Mouse (Mus musculus): ENCODE measurements at regions not wholly inside any gene's neighbourhood (a gene's known extent, or its start where the extent isn't known, plus 50 kb on each side); places are given as distances from the start of the nearest gene placed in this dataset.

DNA sequence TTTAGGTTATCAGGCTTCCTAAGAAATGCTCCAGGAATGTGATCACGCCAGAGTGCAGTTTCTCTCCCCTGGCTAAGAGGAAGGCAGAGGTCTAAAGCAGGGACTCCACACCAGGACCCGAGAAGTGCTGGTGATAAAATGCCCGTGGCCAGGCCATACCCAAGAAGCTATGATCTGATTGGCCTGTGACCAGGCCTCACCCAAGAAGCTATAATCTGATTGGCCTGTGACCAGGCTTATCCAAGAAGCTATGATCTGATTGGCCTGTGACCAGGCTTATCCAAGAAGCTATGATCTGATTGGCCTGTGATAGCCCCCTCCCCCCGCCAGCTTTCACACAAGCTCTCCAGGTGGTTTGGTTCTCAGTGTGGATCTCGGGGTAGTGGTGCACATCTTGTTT lies 726.7 kb upstream of the Car8 start:
- Histone ChIP-seq H3K27me3 (ENCODE audit: insufficient read depth, low read length) (no peaks in the 10 kb centered on the region), H3K4me3 (ENCODE audit: low read depth, low read length) (no peak overlapping the region), H3K27ac (ENCODE audit: low read depth) (no peak overlapping the region), H3K9ac (no peak overlapping the region), H3K4me2 (no peak overlapping the region), H3K4me1 (ENCODE audit: insufficient read depth) (no peaks in the 10 kb centered on the region), H3K36me3 (ENCODE audit: insufficient read depth) (no peaks in the 10 kb centered on the region), H3K9me3 (ENCODE audit: low read depth, low read length) (no peaks in the 10 kb centered on the region)
- TF ChIP-seq CTCF (IDR thresholded peaks at IDR 0.05; ENCODE audit: low read depth), result no peak
- DNase-seq (no peak), ATAC-seq (ENCODE audit: insufficient read depth) (no peak)
- WGBS, result 81% methylated on average over 5 of the region's 5 CpGs

DNA sequence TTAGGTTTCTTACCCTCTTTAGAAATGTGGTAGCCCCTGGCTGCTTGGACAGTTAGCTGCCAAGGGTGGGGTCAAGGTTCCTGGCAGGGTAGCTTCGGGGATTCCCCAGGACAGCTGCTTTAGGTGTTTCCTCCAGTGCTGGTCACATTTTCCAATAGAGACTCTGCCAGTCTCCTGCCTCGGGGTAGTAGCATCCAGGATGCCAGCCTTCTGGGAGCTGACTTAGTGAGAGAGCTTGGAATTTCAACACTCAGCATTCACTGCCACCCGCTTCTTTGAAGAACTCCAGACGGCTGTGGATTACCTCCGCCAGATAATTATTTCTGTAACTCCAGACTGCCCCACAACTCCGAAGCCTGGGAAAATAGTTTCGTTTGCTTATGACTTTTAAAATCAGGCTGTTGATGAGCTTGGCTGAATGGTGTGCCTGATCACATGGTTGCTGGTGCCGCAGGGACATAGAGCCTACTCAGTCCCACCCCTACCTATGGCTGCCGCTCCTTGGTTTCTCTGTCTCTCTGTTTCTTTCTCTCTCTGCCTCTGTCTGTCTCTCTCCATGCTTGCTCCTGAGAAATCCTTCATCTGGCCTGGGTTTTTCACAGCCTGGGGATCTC lies 724.2 kb upstream of the Car8 start:
- Histone ChIP-seq H3K4me3 (ENCODE audit: low read depth, low read length) (no peak overlapping the region), H3K27ac (ENCODE audit: low read depth) (no peak overlapping the region), H3K4me1 (ENCODE audit: insufficient read depth) (no peaks in the 10 kb centered on the region; the same call in 1 of the 2 replicates), H3K4me2 (no peak overlapping the region), H3K27me3 (ENCODE audit: insufficient read depth, low read length) (no peaks in the 10 kb centered on the region), H3K9me3 (ENCODE audit: low read depth, low read length) (no peaks in the 10 kb centered on the region), H3K9ac (no peak overlapping the region), H3K36me3 (ENCODE audit: insufficient read depth) (no peaks in the 10 kb centered on the region)
- DNase-seq, result no peak
- ATAC-seq (ENCODE audit: insufficient read depth), result no peak
- TF ChIP-seq CTCF (IDR thresholded peaks at IDR 0.05; ENCODE audit: low read depth), result no peak
- WGBS, result 45% methylated on average over 9 of the region's 9 CpGs

DNA sequence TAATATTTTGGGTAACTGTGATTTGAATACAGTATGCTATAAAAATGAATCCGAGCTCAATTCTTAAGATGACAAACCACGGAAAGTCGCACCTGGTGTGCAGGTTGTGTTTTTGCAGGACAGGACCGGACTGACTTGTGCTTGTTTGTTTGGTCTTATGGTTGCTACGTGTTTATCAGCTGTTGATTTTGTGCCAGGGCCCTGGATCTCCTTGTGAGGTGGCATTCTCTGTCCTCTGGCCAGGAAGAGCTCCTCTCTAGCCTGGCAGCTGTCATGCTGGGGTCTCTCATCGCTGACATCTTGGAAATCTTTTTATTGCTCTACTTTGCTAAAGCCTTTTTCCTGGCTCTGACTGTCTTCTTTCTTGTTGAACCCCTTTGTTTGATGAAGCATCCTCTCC lies 723.0 kb upstream of the Car8 start:
- Histone ChIP-seq H3K9me3 (ENCODE audit: low read depth, low read length) (no peaks in the 10 kb centered on the region), H3K36me3 (ENCODE audit: insufficient read depth) (no peaks in the 10 kb centered on the region), H3K27me3 (ENCODE audit: insufficient read depth, low read length) (no peaks in the 10 kb centered on the region), H3K4me1 (ENCODE audit: insufficient read depth) (no peaks in the 10 kb centered on the region; the same call in 1 of the 2 replicates), H3K4me3 (ENCODE audit: low read depth, low read length) (no peak overlapping the region), H3K4me2 (no peak overlapping the region), H3K27ac (ENCODE audit: low read depth) (no peak overlapping the region), H3K9ac (no peak overlapping the region)
- DNase-seq, result no peak
- no peak for TF ChIP-seq CTCF (IDR thresholded peaks at IDR 0.05; ENCODE audit: low read depth)
- ATAC-seq (ENCODE audit: insufficient read depth), result no peak
- WGBS, result 83% methylated on average over 6 of the region's 6 CpGs

DNA sequence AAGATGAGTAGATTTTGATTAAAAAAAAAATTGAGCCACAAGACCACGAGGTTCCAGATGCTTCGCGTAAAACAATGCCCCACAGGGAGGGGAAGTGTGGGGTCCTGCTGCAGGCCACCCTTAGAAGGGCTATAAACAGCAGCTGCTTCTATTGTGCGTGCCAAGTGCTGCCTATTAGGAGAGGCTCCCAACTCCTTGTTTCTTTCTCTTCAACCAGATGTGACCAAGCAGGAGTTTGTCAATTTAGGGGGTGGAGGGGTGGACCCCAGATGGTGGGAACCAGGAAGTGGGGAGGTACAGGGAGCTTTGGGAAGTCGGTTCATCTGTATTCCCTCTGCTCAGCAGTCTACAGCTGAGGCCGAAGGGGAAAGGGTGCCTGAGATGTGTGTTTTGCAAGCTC lies 718.9 kb upstream of the Car8 start:
- peak; percentile 39; the same call in 1 of the 2 replicates for ATAC-seq (ENCODE audit: insufficient read depth)
- Histone ChIP-seq H3K4me2 (no peak overlapping the region), H3K4me3 (ENCODE audit: low read depth, low read length) (no peak overlapping the region), H3K36me3 (ENCODE audit: insufficient read depth) (no peaks in the 10 kb centered on the region), H3K9me3 (ENCODE audit: low read depth, low read length) (no peaks in the 10 kb centered on the region), H3K27me3 (ENCODE audit: insufficient read depth, low read length) (no peaks in the 10 kb centered on the region), H3K4me1 (ENCODE audit: insufficient read depth) (peaks cover 4% of the 10 kb centered on the region; the same call in 1 of the 2 replicates), H3K9ac (no peak overlapping the region), H3K27ac (ENCODE audit: low read depth) (no peak overlapping the region)
- TF ChIP-seq CTCF (IDR thresholded peaks at IDR 0.05; ENCODE audit: low read depth), result no peak
- WGBS, result 25% methylated on average over 6 of the region's 6 CpGs
- peak; percentile 80 for DNase-seq

DNA sequence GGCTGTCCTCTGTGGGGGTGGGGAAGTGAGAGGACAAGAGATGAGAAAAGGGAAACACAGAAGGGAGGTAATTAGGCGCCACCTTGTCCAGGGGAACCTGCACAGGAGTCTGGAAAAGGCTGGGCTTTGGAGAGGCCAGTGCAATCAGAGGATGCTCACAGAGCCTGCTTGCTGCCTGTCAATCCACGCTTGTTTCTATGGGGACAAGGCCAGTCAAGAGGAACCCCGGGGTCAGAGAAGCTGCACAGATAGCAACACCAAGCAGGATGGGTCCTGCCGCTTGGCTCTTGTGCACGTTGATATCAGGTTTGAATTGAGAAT lies 718.1 kb upstream of the Car8 start:
- no peaks in the 10 kb centered on the region for H3K36me3 ChIP-seq (ENCODE audit: insufficient read depth)
- H3K4me1 ChIP-seq (ENCODE audit: insufficient read depth), result peaks cover 4% of the 10 kb centered on the region; the same call in 1 of the 2 replicates
- 60% methylated on average over 5 of the region's 5 CpGs for WGBS
- H3K9ac ChIP-seq, result no peak overlapping the region
- no peaks in the 10 kb centered on the region for H3K27me3 ChIP-seq (ENCODE audit: insufficient read depth, low read length)
- no peak overlapping the region for H3K4me2 ChIP-seq
- no peak for TF ChIP-seq CTCF (IDR thresholded peaks at IDR 0.05; ENCODE audit: low read depth)
- no peak overlapping the region for H3K27ac ChIP-seq (ENCODE audit: low read depth)
- no peak overlapping the region for H3K4me3 ChIP-seq (ENCODE audit: low read depth, low read length)
- H3K9me3 ChIP-seq (ENCODE audit: low read depth, low read length), result no peaks in the 10 kb centered on the region
- no peak for DNase-seq
- no peak for ATAC-seq (ENCODE audit: insufficient read depth)

DNA sequence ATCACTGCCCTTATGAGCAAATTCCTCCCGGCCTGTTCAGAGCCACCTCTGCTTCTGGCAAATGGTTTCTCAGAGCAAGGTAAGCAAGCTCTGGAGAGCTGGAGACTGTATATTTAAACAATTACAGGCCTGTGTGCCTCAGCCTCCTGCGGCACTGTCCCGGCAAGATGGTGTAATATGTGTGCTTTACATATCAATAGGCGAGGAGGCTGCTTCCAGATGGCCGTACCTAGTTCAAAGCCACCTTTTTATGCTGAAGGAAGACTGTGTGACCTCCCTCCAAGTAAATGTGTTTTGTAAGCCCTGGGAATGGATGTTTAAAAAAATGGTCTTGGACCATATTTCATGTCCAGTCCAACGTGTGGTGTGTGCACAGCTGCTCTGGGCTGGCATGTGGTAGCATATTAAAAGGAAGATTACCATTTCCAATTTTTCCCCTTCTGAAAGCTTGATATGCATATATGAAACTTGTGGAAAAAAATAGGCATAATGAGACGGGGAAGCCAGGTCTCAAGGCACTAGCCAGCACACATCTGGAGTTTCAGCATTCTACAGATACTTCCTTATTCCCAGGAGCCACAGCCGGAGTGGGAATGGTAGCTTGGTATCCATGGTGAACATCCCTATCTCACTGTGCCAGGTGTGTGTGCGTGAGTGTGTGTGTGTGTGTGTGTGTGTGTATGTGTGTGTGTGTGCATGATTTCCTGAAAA lies 717.6 kb upstream of the Car8 start:
- no peak for TF ChIP-seq CTCF (IDR thresholded peaks at IDR 0.05; ENCODE audit: low read depth)
- Histone ChIP-seq H3K4me3 (ENCODE audit: low read depth, low read length) (no peak overlapping the region), H3K36me3 (ENCODE audit: insufficient read depth) (no peaks in the 10 kb centered on the region), H3K27me3 (ENCODE audit: insufficient read depth, low read length) (no peaks in the 10 kb centered on the region), H3K27ac (ENCODE audit: low read depth) (no peak overlapping the region), H3K4me2 (no peak overlapping the region), H3K9ac (no peak overlapping the region), H3K4me1 (ENCODE audit: insufficient read depth) (peaks cover 4% of the 10 kb centered on the region; the same call in 1 of the 2 replicates), H3K9me3 (ENCODE audit: low read depth, low read length) (no peaks in the 10 kb centered on the region)
- WGBS, result 50% methylated on average over 9 of the region's 9 CpGs
- no peak for DNase-seq
- no peak for ATAC-seq (ENCODE audit: insufficient read depth)

DNA sequence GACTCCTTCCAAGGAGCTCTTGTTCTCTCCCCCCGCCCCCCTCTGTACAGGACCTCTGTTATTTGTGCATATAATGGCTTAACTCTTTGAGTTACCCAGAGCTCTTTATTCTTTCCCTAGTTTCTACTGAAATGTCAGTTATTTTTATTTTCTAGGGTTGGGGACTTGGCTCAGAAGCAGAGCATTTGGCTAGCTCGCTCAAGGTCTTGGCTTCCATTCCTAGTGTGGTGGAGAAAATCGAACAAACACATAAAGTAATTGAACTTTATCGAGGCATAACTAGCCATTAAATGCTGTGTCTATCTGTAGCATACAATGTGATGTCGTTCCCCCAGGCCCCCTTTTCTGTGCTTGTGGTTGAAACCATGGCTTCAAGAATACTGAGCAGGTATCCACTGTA lies 716.5 kb upstream of the Car8 start:
- no peaks in the 10 kb centered on the region for H3K36me3 ChIP-seq (ENCODE audit: insufficient read depth)
- no peak for DNase-seq
- no peaks in the 10 kb centered on the region for H3K27me3 ChIP-seq (ENCODE audit: insufficient read depth, low read length)
- 80% methylated on average over 5 of the region's 5 CpGs for WGBS
- no peak for ATAC-seq (ENCODE audit: insufficient read depth)
- no peak for TF ChIP-seq CTCF (IDR thresholded peaks at IDR 0.05; ENCODE audit: low read depth)
- no peak overlapping the region for H3K4me3 ChIP-seq (ENCODE audit: low read depth, low read length)
- H3K27ac ChIP-seq (ENCODE audit: low read depth), result no peak overlapping the region
- H3K9me3 ChIP-seq (ENCODE audit: low read depth, low read length), result no peaks in the 10 kb centered on the region
- H3K4me1 ChIP-seq (ENCODE audit: insufficient read depth), result peaks cover 4% of the 10 kb centered on the region; the same call in 1 of the 2 replicates
- H3K9ac ChIP-seq, result no peak overlapping the region
- no peak overlapping the region for H3K4me2 ChIP-seq
